10 mouse cellular contexts compared by ENCODE assay signal in the genomic region with DNA sequence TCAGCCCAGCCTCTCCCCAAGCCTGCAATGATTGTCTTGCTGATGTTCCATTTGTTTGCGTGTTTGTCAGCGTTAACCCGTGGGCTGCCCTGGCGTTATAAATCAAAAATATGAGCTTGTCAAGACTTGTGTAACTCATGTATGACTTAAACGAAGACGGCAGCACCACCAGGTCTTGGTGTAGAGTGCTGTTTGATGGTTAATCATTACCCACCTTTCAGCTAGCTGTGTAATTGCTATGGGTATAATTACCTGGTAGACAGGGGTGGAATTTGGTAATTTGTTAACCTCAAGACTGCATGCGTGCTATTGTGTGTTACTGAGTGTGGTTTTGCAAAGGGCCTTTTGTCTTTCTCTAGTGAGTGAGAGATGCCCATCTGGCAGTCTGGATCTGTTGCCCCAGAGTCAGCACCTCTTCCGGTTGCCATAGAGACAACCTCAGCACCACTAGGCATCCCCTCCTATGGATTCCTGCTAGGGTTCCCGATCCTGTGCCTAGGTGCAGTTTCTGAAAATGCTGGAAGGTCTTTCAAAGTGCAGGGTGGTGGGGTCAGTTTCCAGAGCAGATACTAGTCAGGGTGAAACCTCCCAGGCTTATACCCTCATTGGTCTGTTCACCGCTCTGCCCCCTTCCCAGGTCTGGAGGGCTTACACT. TPM values are rescaled to one million over a fixed set of nuclear protein-coding genes. Genes with fewer than 3 reads are reported as not detected.
DNase-seq lines count a peak whose midpoint lies in the region; ATAC-seq and TF ChIP-seq lines count a peak whose summit lies in the region.
"Had no signal": no experiment of that assay in that cellular context is flagged by ENCODE, and none has a peak within 500 bp of the region (broad histone marks: within the 10 kb centered on the region; RNA-seq: fewer than 3 reads in every experiment).

No protein-coding gene starts in this region.

- no peak for ATAC-seq in kidney, embryonic 14.5 days (ENCODE audit: low FRiP score, low TSS enrichment)
- no peak for ATAC-seq in heart, embryonic 16.5 days (replicated peaks; ENCODE audit: extremely low read depth, insufficient read depth, low FRiP score)
- 0 out of 2 replicates have a peak, but pooled peaks have one; percentile 27 for ATAC-seq in kidney, postnatal 0 days (replicated peaks; ENCODE audit: low FRiP score, low read depth)
- no peak; the same call in 1 of the 2 replicates for ATAC-seq in neural tube, embryonic 15.5 days (ENCODE audit: low FRiP score)
- no peak for ATAC-seq in frontal cortex, adult (ENCODE audit: low TSS enrichment)

- DNase-seq in kidney, adult 11 months, result peak; percentile 58
- peak; percentile 47 for DNase-seq in kidney, postnatal 0 days (ENCODE audit: low spot score)
- no peak for DNase-seq in ovary, adult 18-20 months (ENCODE audit: low spot score)
- no peak for DNase-seq in cerebellum, adult 9-11 months
- DNase-seq: thymus, postnatal 25 days had no signal

- no peak overlapping the region for H3K4me2 ChIP-seq in kidney, embryonic 14.5 days (replicated peaks; ENCODE audit: low read depth, low read length)
- H3K4me2 ChIP-seq in heart, embryonic 16.5 days (ENCODE audit: low read depth, low read length), result no peak overlapping the region
- H3K4me2 ChIP-seq in kidney, postnatal 0 days (ENCODE audit: low read length), result no peak overlapping the region
- no peak overlapping the region for H3K4me2 ChIP-seq in neural tube, embryonic 15.5 days

- peaks cover 25% of the 10 kb centered on the region for H3K4me1 ChIP-seq in kidney, embryonic 14.5 days (ENCODE audit: control insufficient read depth, insufficient read depth, low read length)
- H3K4me1 ChIP-seq in heart, embryonic 16.5 days (ENCODE audit: control insufficient read depth, insufficient read depth, low read length), result peaks cover 66% of the 10 kb centered on the region
- peaks cover 30% of the 10 kb centered on the region for H3K4me1 ChIP-seq in kidney, postnatal 0 days (replicated peaks; ENCODE audit: insufficient read depth, low read length)
- H3K4me1 ChIP-seq in neural tube, embryonic 15.5 days, result peaks cover 62% of the 10 kb centered on the region

- WGBS in kidney, embryonic 14.5 days, result 40% methylated on average over 10 of the region's 10 CpGs
- 75% methylated on average over 10 of the region's 10 CpGs for WGBS in heart, embryonic 16.5 days
- WGBS in kidney, postnatal 0 days, result 31% methylated on average over 10 of the region's 10 CpGs
- 17% methylated on average over 10 of the region's 10 CpGs for WGBS in neural tube, embryonic 15.5 days

- H3K27me3 ChIP-seq in kidney, embryonic 14.5 days (ENCODE audit: control insufficient read depth, insufficient read depth, low read length), result no peaks in the 10 kb centered on the region
- no peaks in the 10 kb centered on the region for H3K27me3 ChIP-seq in heart, embryonic 16.5 days (ENCODE audit: control insufficient read depth, insufficient read depth, low read length)
- H3K27me3 ChIP-seq in kidney, postnatal 0 days (ENCODE audit: insufficient read depth, low read length), result no peaks in the 10 kb centered on the region
- no peaks in the 10 kb centered on the region for H3K27me3 ChIP-seq in neural tube, embryonic 15.5 days (replicated peaks)
- H3K27me3 ChIP-seq: CH12.LX had no signal

- H3K4me3 ChIP-seq in kidney, embryonic 14.5 days (ENCODE audit: low read length), result no peak overlapping the region
- H3K4me3 ChIP-seq in heart, embryonic 16.5 days (ENCODE audit: low read length), result no peak overlapping the region
- H3K4me3 ChIP-seq in kidney, postnatal 0 days (replicated peaks; ENCODE audit: low read depth, low read length), result no peak overlapping the region
- H3K4me3 ChIP-seq in neural tube, embryonic 15.5 days (replicated peaks), result no peak overlapping the region

- no peak overlapping the region; the same call in 1 of the 2 replicates for H3K27ac ChIP-seq in kidney, embryonic 14.5 days (ENCODE audit: low read depth, low read length)
- H3K27ac ChIP-seq in heart, embryonic 16.5 days (ENCODE audit: low read length), result peak overlapping the region; percentile 100
- no peak overlapping the region for H3K27ac ChIP-seq in kidney, postnatal 0 days
- H3K27ac ChIP-seq in neural tube, embryonic 15.5 days (replicated peaks), result peak overlapping the region; percentile 87

- no peak for TF ChIP-seq CTCF in kidney, postnatal 0 days (IDR thresholded peaks at IDR 0.05; ENCODE audit: low read depth)

- H3K9me3 ChIP-seq in kidney, embryonic 14.5 days (ENCODE audit: control insufficient read depth, low read length), result no peaks in the 10 kb centered on the region
- H3K9me3 ChIP-seq in heart, embryonic 16.5 days (replicated peaks; ENCODE audit: control insufficient read depth, low read length), result no peaks in the 10 kb centered on the region
- no peaks in the 10 kb centered on the region for H3K9me3 ChIP-seq in kidney, postnatal 0 days (replicated peaks; ENCODE audit: low read length)
- no peaks in the 10 kb centered on the region for H3K9me3 ChIP-seq in neural tube, embryonic 15.5 days (replicated peaks)

- no peak overlapping the region for H3K9ac ChIP-seq in kidney, embryonic 14.5 days (ENCODE audit: low read depth, low read length)
- no peak overlapping the region for H3K9ac ChIP-seq in heart, embryonic 16.5 days (ENCODE audit: low read length)
- H3K9ac ChIP-seq in kidney, postnatal 0 days (ENCODE audit: low read depth, low read length), result no peak overlapping the region
- H3K9ac ChIP-seq in neural tube, embryonic 15.5 days (replicated peaks), result no peak overlapping the region

- H3K36me3 ChIP-seq in kidney, embryonic 14.5 days (ENCODE audit: control insufficient read depth, insufficient read depth, low read length), result no peaks in the 10 kb centered on the region
- no peaks in the 10 kb centered on the region for H3K36me3 ChIP-seq in heart, embryonic 16.5 days (ENCODE audit: control insufficient read depth, insufficient read depth)
- 0 out of 2 replicates have a peak, but pooled peaks cover 3% of the 10 kb centered on the region for H3K36me3 ChIP-seq in kidney, postnatal 0 days (ENCODE audit: insufficient read depth, low read length)
- H3K36me3 ChIP-seq in neural tube, embryonic 15.5 days, result no peaks in the 10 kb centered on the region

RNA-seq across cellular contexts. Expression of gene Trak1, which starts 15.1 kb away (rescaled TPM):
- polyA plus RNA-seq in kidney, embryonic 14.5 days (2014; fragmentation: Nextera tagmentation; extraction: Ambion mirVana), result 10.8 and 15.4 TPM in 2 replicates
- 42.4 and 48.9 TPM in 2 replicates for polyA plus RNA-seq in heart, embryonic 16.5 days (2015; fragmentation: Nextera tagmentation; extraction: Ambion mirVana)
- polyA plus RNA-seq in kidney, postnatal 0 days (2015; fragmentation: Nextera tagmentation; extraction: Ambion mirVana), result 11.6 and 13.0 TPM in 2 replicates
- 50.9 and 52.9 TPM in 2 replicates for polyA plus RNA-seq in neural tube, embryonic 15.5 days (2015; fragmentation: Nextera tagmentation; extraction: Ambion mirVana)

RNA-seq across cellular contexts. Expression of gene Ulk4, which starts 35.4 kb away (rescaled TPM):
- polyA plus RNA-seq in kidney, embryonic 14.5 days (2014; fragmentation: Nextera tagmentation; extraction: Ambion mirVana), result 124 and 166 TPM in 2 replicates
- polyA plus RNA-seq in heart, embryonic 16.5 days (2015; fragmentation: Nextera tagmentation; extraction: Ambion mirVana), result 86.4 and 105 TPM in 2 replicates
- 135 and 136 TPM in 2 replicates for polyA plus RNA-seq in kidney, postnatal 0 days (2015; fragmentation: Nextera tagmentation; extraction: Ambion mirVana)
- 62.5 and 71.2 TPM in 2 replicates for polyA plus RNA-seq in neural tube, embryonic 15.5 days (2015; fragmentation: Nextera tagmentation; extraction: Ambion mirVana)

Comparison
In these comparisons a context has a peak if more than half of its experiments do, and no peak if none do; other contexts are left out.
1. DNase-seq: peak in kidney, adult 11 months (single experiment) and kidney, postnatal 0 days (single experiment); none in ovary, adult 18-20 months (single experiment) and cerebellum, adult 9-11 months (single experiment).
2. H3K27ac ChIP-seq: peak in heart, embryonic 16.5 days (single experiment) and neural tube, embryonic 15.5 days (single experiment); none in kidney, embryonic 14.5 days (single experiment) and kidney, postnatal 0 days (single experiment).